ENCODE assay signal across 24 mouse cellular contexts in genomic region chr17:90244339-90244738, GRCm38 (mm10).
DNase-seq lines count a peak whose midpoint lies in the region; ATAC-seq and TF ChIP-seq lines count a peak whose summit lies in the region.
"Had no signal": no experiment of that assay in that cellular context is flagged by ENCODE, and none has a peak within 500 bp of the region (broad histone marks: within the 10 kb centered on the region; RNA-seq: fewer than 3 reads in every experiment).

No protein-coding gene starts in this region.

- no peak for TF ChIP-seq CTCF in forebrain, postnatal 0 days (IDR thresholded peaks at IDR 0.05; ENCODE audit: low read depth)

- H3K9ac ChIP-seq in forebrain, embryonic 15.5 days (replicated peaks) = no peak overlapping the region
- no peak overlapping the region for H3K9ac ChIP-seq in forebrain, embryonic 11.5 days (ENCODE audit: low read length)
- H3K9ac ChIP-seq in forebrain, postnatal 0 days = no peak overlapping the region
- H3K9ac ChIP-seq: embryonic facial prominence, embryonic 12.5 days had no signal

- no peak for ATAC-seq in forebrain, embryonic 15.5 days (replicated peaks)
- no peak for ATAC-seq in forebrain, embryonic 11.5 days (replicated peaks; ENCODE audit: low FRiP score)
- ATAC-seq in forebrain, postnatal 0 days = peak; percentile 51; the same call in 1 of the 2 replicates
- ATAC-seq: activated CD4-positive, CD25-positive, alpha-beta regulatory T cell, adult 4 months; CD4-positive, CD25-positive, alpha-beta regulatory T cell, adult 4 months; forebrain, embryonic 14.5 days; Patski had no signal

- WGBS in forebrain, embryonic 15.5 days = 31% methylated on average over 2 of the region's 2 CpGs
- WGBS in forebrain, embryonic 11.5 days = 57% methylated on average over 2 of the region's 2 CpGs
- 33% methylated on average over 2 of the region's 2 CpGs for WGBS in forebrain, postnatal 0 days
- 68% methylated on average over 2 of the region's 2 CpGs for WGBS in forebrain, embryonic 10.5 days

- DNase-seq in forebrain, embryonic 11.5 days (ENCODE audit: low spot score) = no peak
- no peak for DNase-seq in forebrain, postnatal 0 days
- DNase-seq in forebrain, embryonic 10.5 days (ENCODE audit: extremely low spot score, low spot score) = no peak
- peak; percentile 46 for DNase-seq in R1 (ENCODE audit: low read depth, low spot score)
- no peak for DNase-seq in spleen, postnatal 36 days (ENCODE audit: low spot score in 2 of 2)
- DNase-seq in kidney, postnatal 4 days = no peak
- DNase-seq: adrenal gland, adult 8-10 months; adrenal gland, postnatal 14 days; adrenal gland, postnatal 36 days; B cell, adult 2 months; cerebellum, adult 11-12 months; cerebellum, adult 2 months; cerebellum, adult 9-10 months; cerebellum, postnatal 10 days; cerebellum, postnatal 25 days had no signal

- H3K27ac ChIP-seq in forebrain, embryonic 15.5 days (replicated peaks) = peak overlapping the region; percentile 27
- no peak overlapping the region for H3K27ac ChIP-seq in forebrain, embryonic 11.5 days (ENCODE audit: low read depth, low read length)
- H3K27ac ChIP-seq in forebrain, postnatal 0 days (ENCODE audit: low read depth, low read length) = no peak overlapping the region
- no peak overlapping the region for H3K27ac ChIP-seq in forebrain, embryonic 10.5 days
- H3K27ac ChIP-seq: embryonic facial prominence, embryonic 10.5 days; embryonic facial prominence, embryonic 12.5 days had no signal

- H3K4me3 ChIP-seq in forebrain, embryonic 15.5 days = no peak overlapping the region
- no peak overlapping the region for H3K4me3 ChIP-seq in forebrain, embryonic 11.5 days (ENCODE audit: low read depth, low read length)
- H3K4me3 ChIP-seq in forebrain, postnatal 0 days (ENCODE audit: low read depth, low read length) = no peak overlapping the region
- H3K4me3 ChIP-seq in forebrain, embryonic 10.5 days = no peak overlapping the region
- H3K4me3 ChIP-seq: embryonic facial prominence, embryonic 10.5 days; embryonic facial prominence, embryonic 12.5 days had no signal

- no peaks in the 10 kb centered on the region for H3K9me3 ChIP-seq in forebrain, embryonic 15.5 days
- no peaks in the 10 kb centered on the region for H3K9me3 ChIP-seq in forebrain, embryonic 11.5 days (ENCODE audit: control insufficient read depth, low read length)
- H3K9me3 ChIP-seq in forebrain, postnatal 0 days (ENCODE audit: low read length) = no peaks in the 10 kb centered on the region
- H3K9me3 ChIP-seq in forebrain, embryonic 10.5 days = no peaks in the 10 kb centered on the region
- H3K9me3 ChIP-seq: embryonic facial prominence, embryonic 10.5 days; embryonic facial prominence, embryonic 12.5 days; G1E had no signal

- H3K4me2 ChIP-seq in forebrain, embryonic 15.5 days (replicated peaks) = no peak overlapping the region
- no peak overlapping the region for H3K4me2 ChIP-seq in forebrain, embryonic 11.5 days (ENCODE audit: low read depth, low read length, severe bottlenecking)
- no peak overlapping the region for H3K4me2 ChIP-seq in forebrain, postnatal 0 days (ENCODE audit: low read depth)
- H3K4me2 ChIP-seq: embryonic facial prominence, embryonic 12.5 days had no signal

- H3K4me1 ChIP-seq in forebrain, embryonic 15.5 days = peaks cover 12% of the 10 kb centered on the region
- H3K4me1 ChIP-seq in forebrain, embryonic 11.5 days (replicated peaks; ENCODE audit: control insufficient read depth, insufficient read depth, low read length) = no peaks in the 10 kb centered on the region
- 0 out of 2 replicates have a peak, but pooled peaks cover 7% of the 10 kb centered on the region for H3K4me1 ChIP-seq in forebrain, postnatal 0 days (ENCODE audit: insufficient read depth)
- peaks cover 8% of the 10 kb centered on the region; the same call in 1 of the 2 replicates for H3K4me1 ChIP-seq in forebrain, embryonic 10.5 days
- H3K4me1 ChIP-seq: embryonic facial prominence, embryonic 10.5 days; embryonic facial prominence, embryonic 12.5 days had no signal

- no peaks in the 10 kb centered on the region for H3K27me3 ChIP-seq in forebrain, embryonic 15.5 days
- no peaks in the 10 kb centered on the region for H3K27me3 ChIP-seq in forebrain, embryonic 11.5 days (ENCODE audit: control insufficient read depth, insufficient read depth, low read length)
- no peaks in the 10 kb centered on the region for H3K27me3 ChIP-seq in forebrain, postnatal 0 days (ENCODE audit: insufficient read depth, low read length)
- no peaks in the 10 kb centered on the region for H3K27me3 ChIP-seq in forebrain, embryonic 10.5 days (ENCODE audit: poor library complexity, severe bottlenecking)
- H3K27me3 ChIP-seq: CH12.LX; embryonic facial prominence, embryonic 12.5 days; Patski had no signal

- no peaks in the 10 kb centered on the region for H3K36me3 ChIP-seq in forebrain, embryonic 15.5 days
- H3K36me3 ChIP-seq in forebrain, embryonic 11.5 days (ENCODE audit: control insufficient read depth, insufficient read depth, low read length) = no peaks in the 10 kb centered on the region
- no peaks in the 10 kb centered on the region for H3K36me3 ChIP-seq in forebrain, postnatal 0 days (ENCODE audit: insufficient read depth)
- H3K36me3 ChIP-seq in forebrain, embryonic 10.5 days (replicated peaks) = no peaks in the 10 kb centered on the region
- H3K36me3 ChIP-seq: embryonic facial prominence, embryonic 10.5 days; embryonic facial prominence, embryonic 12.5 days; G1E had no signal
